Mouse (Mus musculus): Measurements from ENCODE around the gene Zbtb32.

The Zbtb32 gene

DNA sequence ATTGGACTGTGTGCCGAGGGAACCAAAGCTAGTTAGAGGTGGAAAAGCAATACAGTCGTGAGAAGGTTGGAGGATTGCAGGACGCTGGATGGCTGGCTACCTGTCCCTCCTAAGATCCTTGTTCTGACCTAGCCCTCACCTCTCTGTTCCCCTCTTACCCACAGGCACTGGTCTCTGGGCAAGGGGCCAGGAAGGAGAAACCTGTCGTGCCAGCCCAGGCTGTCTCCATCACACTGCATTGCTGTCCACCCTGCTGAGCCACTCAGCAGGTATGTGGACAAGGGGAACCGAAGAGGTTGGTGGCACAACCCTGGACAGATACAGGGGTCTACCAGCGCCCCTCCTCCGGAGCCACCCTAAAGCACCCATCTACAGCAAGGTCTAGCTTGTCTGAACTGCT, 1.9 kb upstream of the Zbtb32 start:
- in situ Hi-C loops (cut with MseI, MboI), result no loop called here

GRCm38 (mm10) chr7:30599933-30600353, 1.2 kb upstream of the Zbtb32 start:
- in situ Hi-C loops (cut with MseI, MboI), result no loop called here

- in situ Hi-C loops (cut with MseI, MboI), result no loop called here
These were observed 1.9 kb downstream of the Zbtb32 start for GRCm38 (mm10) chr7:30596811-30597210.

- in situ Hi-C loops (cut with MseI, MboI), result no loop called here
These were observed 2.6 kb downstream of the Zbtb32 start for GRCm38 (mm10) chr7:30596093-30596492.

DNA sequence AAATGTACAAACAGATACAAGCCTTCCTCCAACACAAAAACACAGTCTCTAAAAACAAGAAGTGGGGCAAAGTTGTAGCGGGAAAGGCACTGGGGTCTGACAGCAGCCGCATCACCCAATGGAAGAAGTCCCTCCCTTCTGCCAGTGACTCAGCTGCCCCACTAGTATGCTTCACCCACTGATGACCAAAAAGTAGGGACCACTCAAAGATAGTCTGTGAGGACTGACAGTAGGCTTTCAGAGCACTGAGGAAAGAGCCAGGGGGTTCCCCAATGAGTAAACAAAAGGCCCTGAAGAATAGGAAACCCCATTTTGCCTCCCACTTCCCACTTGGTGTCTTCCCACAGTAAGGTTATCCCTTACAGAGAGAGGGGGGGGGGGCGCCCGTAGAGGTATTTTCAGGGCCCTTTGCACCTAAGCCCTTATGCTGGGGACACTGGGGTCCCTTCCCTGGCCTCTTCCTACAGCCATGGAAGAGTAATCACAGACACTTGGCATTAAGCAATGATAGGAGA, 4.1 kb downstream of the Zbtb32 start:
- in situ Hi-C loops (cut with MseI, MboI), result no loop called here

DNA sequence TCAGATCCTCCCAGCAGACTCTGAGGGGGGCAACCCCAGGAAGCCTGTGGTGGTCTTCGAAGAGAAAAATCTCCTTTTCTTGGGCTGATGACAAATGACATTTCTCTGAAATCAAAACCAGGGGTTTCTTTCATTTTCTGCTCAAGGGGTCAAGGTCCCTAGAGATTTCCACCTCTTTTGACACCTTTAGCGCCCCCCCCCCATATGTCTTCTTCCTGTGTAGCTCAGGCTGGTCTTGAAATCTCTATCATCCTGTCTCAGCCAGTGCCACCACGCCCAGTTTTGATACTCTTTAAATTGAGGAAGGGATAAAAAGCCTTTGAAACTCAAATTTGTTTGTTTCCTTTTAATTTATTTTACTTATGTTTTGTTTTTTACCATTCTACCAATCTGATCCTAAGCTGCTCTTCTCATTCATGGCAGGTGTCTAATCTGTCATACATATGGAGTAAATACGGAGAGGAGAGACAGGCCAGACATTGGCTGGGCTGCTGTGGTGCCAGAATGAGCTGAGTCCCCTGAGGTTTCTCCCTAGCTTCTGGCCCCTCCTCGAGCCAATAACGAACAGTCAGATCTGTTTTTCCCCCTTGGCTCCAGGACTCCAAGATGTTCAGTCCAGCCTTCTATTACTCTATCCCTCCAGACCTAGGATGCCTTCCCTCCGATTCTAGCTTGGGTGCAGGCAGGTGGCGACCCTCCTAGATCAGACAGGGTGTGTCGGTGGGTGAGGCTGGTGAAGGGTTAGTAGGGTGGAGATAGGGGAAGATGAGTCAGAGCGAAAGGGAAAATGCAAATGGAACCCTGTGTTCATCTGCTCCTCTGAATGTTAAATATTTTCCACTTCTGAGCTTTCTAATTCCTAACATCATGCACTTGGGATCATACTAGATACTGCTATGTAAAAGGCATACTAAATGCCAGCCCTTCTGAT, 4.9 kb downstream of the Zbtb32 start:
- in situ Hi-C loops (cut with MseI, MboI), result no loop called here

GRCm38 (mm10) chr7:30592772-30593423, 5.8 kb downstream of the Zbtb32 start:
- in situ Hi-C loops (cut with MseI, MboI), result no loop called here

- in situ Hi-C loops (cut with MseI, MboI), result no loop called here
These were observed 7.1 kb downstream of the Zbtb32 start for GRCm38 (mm10) chr7:30591605-30591951.

DNA sequence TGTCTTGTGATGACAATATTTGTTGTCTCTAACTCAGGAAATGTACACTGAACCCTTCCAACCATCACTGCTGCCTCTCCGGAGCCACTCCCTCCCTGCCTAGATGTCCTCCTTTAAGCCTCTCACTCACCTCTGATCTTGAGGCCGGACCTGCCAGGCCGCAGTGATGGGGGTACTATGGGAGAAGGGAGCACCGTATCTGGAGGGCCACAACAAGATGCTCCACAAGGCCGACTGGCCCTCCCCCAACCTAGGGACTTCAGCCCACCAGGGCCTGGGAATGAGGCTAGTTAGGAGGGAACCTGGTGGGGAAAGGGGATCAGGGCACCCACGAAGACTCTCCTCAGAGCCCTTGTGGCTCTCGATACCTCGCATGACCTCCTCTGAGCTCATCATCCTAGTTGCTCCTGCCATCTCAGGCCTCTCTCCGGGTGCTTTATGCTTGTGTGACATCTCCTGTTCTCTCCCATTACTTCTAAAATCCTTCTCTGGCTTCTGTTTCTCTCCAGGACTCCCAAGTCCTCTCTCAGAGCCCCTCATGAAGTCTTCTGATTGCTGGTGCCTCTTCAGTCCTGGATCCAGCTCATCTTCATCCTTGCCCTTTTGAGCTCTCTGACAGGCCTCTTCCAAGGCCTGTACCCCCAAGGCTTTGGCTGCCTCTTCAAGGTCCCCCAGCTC, 7.6 kb downstream of the Zbtb32 start:
- in situ Hi-C loops (cut with MseI, MboI), result no loop called here

DNA sequence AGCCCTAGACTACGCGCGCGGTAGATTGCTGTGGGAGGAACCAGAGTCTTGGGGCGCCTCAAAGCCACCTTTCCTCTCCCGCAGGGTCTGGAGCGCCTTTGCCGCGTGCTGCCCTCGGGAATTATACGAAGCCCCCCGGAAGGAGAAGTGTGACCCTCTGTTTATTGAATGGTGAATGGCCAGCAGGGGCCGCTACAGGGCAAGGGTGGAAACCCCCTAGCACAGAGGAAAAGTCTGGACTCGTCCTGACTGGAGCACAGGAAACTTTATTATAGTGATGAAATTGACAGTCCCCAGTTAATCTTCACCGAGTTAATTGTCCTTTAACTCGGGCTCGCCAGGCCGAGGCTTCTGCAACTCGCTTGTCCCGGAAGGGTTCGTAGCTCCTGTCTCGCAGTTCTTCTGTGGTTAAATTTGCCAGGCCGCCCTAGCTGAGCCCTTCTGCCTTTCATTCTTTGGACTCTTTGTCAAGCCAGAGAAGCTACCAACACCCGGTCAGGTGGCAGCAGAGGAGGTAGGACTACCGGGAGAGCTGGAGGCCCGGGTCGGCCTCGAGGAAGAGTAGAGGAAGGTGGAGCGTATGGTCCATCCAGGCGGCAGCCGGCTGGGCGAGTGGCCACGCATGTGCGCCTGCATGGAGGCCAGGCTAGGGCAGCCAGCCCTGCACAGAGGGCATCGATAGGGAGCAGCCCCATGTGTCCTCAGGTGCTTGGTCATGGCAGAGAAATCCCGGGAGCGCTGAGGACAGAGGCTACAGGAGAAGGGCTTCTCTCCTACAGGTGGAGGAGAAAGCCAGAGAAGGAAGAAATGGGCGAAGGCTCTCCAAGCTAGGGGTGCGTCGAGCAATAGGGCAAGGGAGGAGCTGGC, 9.0 kb downstream of the Zbtb32 start:
- in situ Hi-C loops (cut with MseI, MboI), result no loop called here

GRCm38 (mm10) chr7:30588676-30589434, 9.9 kb downstream of the Zbtb32 start, which contains the start of gene Kmt2b:
Kmt2b (minus strand) TSS chr7:30588726.
- in situ Hi-C loops (cut with MseI, MboI), result no loop called here

DNA sequence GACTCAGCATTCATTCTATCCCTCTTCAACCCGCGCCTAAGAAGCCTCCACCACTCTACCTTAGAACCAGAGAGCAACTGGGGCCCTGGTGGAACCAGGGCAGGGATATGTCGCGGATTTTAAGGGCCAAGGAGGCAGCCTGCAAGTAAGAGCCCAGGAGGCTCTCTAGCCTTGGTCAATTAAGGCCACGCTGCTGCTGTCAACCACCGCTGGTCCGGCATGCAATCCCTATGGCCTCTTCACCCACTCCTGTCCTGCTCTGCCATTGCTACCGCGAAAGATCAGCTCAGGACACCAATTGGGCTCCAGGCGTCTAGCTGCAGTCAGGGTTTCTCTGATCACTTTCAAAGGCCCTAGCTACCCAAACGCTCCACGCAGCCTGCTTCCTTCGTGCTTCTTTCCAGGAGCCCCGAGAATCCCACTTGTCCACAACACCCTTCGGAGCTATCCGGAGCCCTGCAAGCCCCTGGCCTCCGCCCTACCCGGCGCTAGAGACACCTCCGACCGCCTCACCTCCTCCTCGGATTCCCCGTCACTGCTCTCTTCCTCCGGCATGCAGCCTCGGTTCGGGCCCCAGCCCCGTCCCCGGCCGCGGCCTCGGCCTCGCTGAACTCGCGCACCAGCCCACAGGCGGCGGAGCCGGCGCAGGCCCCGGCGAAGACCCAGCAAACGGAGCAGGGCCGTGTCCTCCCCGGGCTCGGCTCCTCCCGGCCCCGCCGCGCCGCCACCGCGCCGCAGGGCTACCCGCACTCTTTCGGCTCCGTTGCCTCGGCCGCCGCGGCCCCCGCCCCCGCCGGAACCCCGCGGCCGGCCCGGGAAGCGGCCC, 10.7 kb downstream of the Zbtb32 start:
- in situ Hi-C loops (cut with MseI, MboI), result no loop called here

- in situ Hi-C loops (cut with MseI, MboI), result no loop called here
These were observed 12.2 kb downstream of the Zbtb32 start for GRCm38 (mm10) chr7:30586455-30587020.

DNA sequence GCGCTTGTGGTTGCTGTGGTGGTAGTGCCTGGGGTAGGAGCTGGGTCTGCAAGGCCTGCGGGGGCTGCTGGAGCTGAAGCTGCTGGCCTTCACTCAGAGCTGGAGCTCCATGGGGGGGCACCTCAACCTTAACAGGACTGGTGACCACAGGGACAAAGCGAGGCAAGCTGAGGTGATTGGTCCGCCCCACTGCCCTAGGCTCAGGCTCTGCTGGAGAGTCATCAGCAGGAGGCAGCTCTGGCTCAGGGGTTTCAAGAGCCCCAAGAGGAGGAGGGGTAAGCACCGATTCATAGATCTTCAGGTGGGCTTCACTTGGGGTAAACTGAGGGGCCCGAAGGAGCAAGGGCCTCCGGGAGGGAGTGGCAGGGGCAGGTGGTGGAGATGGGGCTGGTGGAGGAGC, 13.5 kb downstream of the Zbtb32 start:
- in situ Hi-C loops (cut with MseI, MboI), result no loop called here

DNA sequence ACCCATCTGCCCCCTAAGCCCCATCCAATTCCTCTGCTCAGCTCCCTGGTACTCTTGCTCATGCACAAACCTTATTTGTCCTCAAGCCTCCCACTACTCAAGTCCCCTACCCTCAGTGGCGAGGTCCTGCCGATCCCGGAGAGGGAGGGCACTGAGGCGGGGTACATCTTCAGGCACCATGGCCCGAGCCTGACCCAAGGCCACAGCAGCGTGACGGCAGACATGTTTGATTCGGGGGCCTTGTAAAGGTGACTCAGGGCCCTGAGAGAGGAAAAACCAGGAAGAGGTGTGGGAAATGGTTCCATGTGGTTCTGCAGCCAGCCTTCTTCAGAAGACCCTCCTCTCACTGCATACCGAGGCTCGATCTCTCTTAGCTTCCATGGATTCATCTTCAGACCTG, 14.4 kb downstream of the Zbtb32 start:
- in situ Hi-C loops (cut with MseI, MboI), result no loop called here

- in situ Hi-C loops (cut with MseI, MboI), result no loop called here
These were observed 17.2 kb downstream of the Zbtb32 start for GRCm38 (mm10) chr7:30581547-30581946.

- in situ Hi-C loops (cut with MseI, MboI), result no loop called here
These were observed 18.8 kb downstream of the Zbtb32 start for GRCm38 (mm10) chr7:30579950-30580349.

GRCm38 (mm10) chr7:30572969-30573368, 25.7 kb downstream of the Zbtb32 start:
- in situ Hi-C loops (cut with MseI, MboI), result no loop called here

DNA sequence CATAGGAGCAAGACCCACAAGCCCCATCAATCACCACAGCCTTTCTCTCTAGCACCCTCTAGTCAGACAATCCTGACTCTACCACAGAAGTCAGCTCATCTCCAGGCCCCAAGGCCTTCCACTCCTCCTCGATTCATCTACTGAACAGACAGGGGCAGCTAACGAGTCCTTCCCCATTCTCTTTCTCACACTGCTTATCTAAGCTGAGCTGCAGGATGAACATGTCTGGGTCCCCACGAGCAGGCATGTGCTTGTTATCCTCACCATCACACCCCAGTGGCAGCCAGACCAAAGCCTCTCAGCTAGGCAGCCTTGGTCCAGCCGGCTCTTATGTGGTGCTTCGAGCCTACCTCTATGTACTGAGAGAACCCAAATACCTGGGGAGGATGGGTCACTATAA, 26.3 kb downstream of the Zbtb32 start:
- in situ Hi-C loops (cut with MseI, MboI), result no loop called here
